Mouse (Mus musculus): ENCODE measurements around the gene Olfr1008.

GRCm38 (mm10) chr2:85711159-85711558, 21.9 kb downstream of the Olfr1008 start:
- TF ChIP-seq CTCF (IDR thresholded peaks at IDR 0.05; ENCODE audit: extremely low read depth, insufficient read depth, low read length), result no peak
- no peak for TF ChIP-seq POLR2A (IDR thresholded peaks at IDR 0.05; ENCODE audit: extremely low read depth, insufficient read depth, low read length)

All from cortical plate, adult 2 months (tissue).